Mouse (Mus musculus): ENCODE results near the gene Galntl5. TPM values are rescaled to one million over a fixed set of nuclear protein-coding genes. Genes with fewer than 3 reads are reported as not detected.
"Not testable (repeated sequence)": the region's sequence is repeated elsewhere in the genome, so short reads cannot be mapped to it uniquely, and the experiment has no call there.

Gene Galntl5
- polyA plus RNA-seq, 1 experiment from 2014 or later = not detected

- Histone ChIP-seq H3K27me3 (ENCODE audit: poor library complexity, severe bottlenecking) (no peaks in the 10 kb centered on the region), H3K4me3 (no peak overlapping the region), H3K9me3 (no peaks in the 10 kb centered on the region), H3K36me3 (replicated peaks) (no peaks in the 10 kb centered on the region), H3K4me1 (no peaks in the 10 kb centered on the region), H3K27ac (no peak overlapping the region)
- 82% methylated on average over 3 of the region's 3 CpGs for WGBS
- DNase-seq (ENCODE audit: extremely low spot score, low spot score) = no peak
Observed at GRCm38 (mm10) chr5:25165789-25166135, 15.5 kb upstream of the Galntl5 start.

DNA sequence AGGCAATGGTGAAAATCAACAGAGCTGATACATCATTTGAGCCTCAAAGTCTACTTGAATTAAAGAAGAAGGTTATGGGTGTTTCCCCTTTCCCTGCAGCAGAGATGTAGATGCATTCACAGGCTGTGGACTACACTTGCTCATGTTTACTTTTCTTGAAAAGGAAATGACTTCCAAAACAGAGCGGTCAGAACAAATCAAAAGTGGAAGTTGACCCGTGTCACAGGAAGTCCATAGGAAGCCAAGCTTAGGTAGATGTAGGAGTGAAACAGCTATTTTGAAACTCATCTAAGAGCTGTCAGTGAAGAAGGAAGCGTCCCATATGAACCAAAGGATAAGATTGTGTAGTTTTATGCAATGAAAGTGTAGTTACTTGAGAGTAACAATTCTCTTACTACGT is 14.6 kb upstream of the Galntl5 start:
- no peaks in the 10 kb centered on the region for H3K4me1 ChIP-seq
- H3K4me3 ChIP-seq = no peak overlapping the region
- H3K9me3 ChIP-seq = no peaks in the 10 kb centered on the region
- no peaks in the 10 kb centered on the region for H3K27me3 ChIP-seq (ENCODE audit: poor library complexity, severe bottlenecking)
- no peak overlapping the region for H3K27ac ChIP-seq
- DNase-seq (ENCODE audit: extremely low spot score, low spot score) = no peak
- no peaks in the 10 kb centered on the region for H3K36me3 ChIP-seq (replicated peaks)
- 87% methylated on average over 4 of the region's 4 CpGs for WGBS

- H3K27ac ChIP-seq; DNase-seq (ENCODE audit: extremely low spot score, low spot score); H3K36me3 ChIP-seq (replicated peaks); H3K27me3 ChIP-seq (ENCODE audit: poor library complexity, severe bottlenecking); H3K4me1 ChIP-seq; H3K4me3 ChIP-seq; H3K9me3 ChIP-seq: not testable (repeated sequence)
- WGBS = 91% methylated on average over 5 of the region's 5 CpGs
Observed at GRCm38 (mm10) chr5:25177937-25178336, 3.3 kb upstream of the Galntl5 start.

DNA sequence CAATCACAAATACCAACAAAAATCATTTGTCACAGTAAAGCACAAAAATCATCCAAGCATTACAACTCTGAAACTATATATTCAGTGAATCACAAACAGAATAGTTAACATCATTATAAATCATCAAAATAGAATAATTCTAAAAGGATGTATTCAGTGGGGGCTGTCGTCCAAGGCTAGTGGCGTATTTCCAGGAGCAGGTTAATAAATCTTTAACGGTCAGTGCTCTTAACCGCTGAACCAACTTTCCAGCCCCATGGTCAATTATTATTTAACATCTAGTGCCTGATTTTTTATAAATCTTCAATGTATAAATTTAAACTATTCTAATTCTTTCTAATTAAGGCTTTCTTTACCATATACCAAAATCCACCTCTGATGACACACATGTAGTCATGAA is 2.7 kb upstream of the Galntl5 start:
- not testable (repeated sequence) for H3K9me3 ChIP-seq; DNase-seq (ENCODE audit: extremely low spot score, low spot score); H3K36me3 ChIP-seq (replicated peaks); H3K4me1 ChIP-seq; H3K4me3 ChIP-seq; H3K27ac ChIP-seq; H3K27me3 ChIP-seq (ENCODE audit: poor library complexity, severe bottlenecking)
- WGBS = 93% methylated on average over 4 of the region's 4 CpGs

GRCm38 (mm10) chr5:25179284-25179683 is 2.0 kb upstream of the Galntl5 start:
- DNase-seq (ENCODE audit: extremely low spot score, low spot score) = no peak
- 93% methylated on average over 4 of the region's 4 CpGs for WGBS
- Histone ChIP-seq H3K4me3 (no peak overlapping the region), H3K4me1 (no peaks in the 10 kb centered on the region), H3K36me3 (replicated peaks) (no peaks in the 10 kb centered on the region), H3K27ac (no peak overlapping the region), H3K9me3 (no peaks in the 10 kb centered on the region), H3K27me3 (ENCODE audit: poor library complexity, severe bottlenecking) (no peaks in the 10 kb centered on the region)

DNA sequence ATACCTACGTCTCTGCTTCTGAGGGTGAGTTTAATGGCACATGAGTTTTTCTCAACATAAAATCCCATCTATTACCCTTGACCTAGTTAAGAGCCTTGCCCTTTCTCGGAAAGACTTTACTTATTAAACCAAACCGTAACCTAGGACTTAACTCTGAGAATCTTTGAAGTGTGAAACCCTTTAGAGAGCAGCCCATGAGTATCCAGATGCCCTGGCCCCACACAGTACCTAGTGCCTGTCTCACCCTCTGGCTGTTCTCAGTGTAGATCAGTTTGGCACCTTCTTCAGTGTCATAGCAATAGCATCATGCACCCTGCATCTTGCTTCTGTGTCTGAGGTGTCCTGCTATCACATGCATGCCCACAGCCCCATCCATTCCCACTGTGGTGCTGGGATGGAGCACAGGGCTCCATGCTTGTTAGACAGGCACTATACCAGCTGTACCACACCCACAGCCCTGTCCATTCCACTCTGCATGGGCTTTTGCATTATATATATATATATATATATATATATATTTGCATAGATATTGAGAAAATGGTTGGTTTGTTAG is 1.2 kb upstream of the Galntl5 start:
- WGBS = 86% methylated on average over 3 of the region's 3 CpGs
- Histone ChIP-seq H3K9me3 (no peaks in the 10 kb centered on the region), H3K27me3 (ENCODE audit: poor library complexity, severe bottlenecking) (no peaks in the 10 kb centered on the region), H3K4me1 (no peaks in the 10 kb centered on the region), H3K4me3 (no peak overlapping the region), H3K36me3 (replicated peaks) (no peaks in the 10 kb centered on the region), H3K27ac (no peak overlapping the region)
- no peak for DNase-seq (ENCODE audit: extremely low spot score, low spot score)

GRCm38 (mm10) chr5:25183595-25183994 is 2.3 kb downstream of the Galntl5 start:
- WGBS = 90% methylated on average over 4 of the region's 4 CpGs
- DNase-seq (ENCODE audit: extremely low spot score, low spot score) = no peak
- H3K9me3 ChIP-seq = no peaks in the 10 kb centered on the region
- no peaks in the 10 kb centered on the region for H3K36me3 ChIP-seq (replicated peaks)
- 0 out of 2 replicates have a peak, but pooled peaks cover 3% of the 10 kb centered on the region for H3K4me1 ChIP-seq
- H3K4me3 ChIP-seq = no peak overlapping the region
- H3K27me3 ChIP-seq (ENCODE audit: poor library complexity, severe bottlenecking) = no peaks in the 10 kb centered on the region
- H3K27ac ChIP-seq = no peak overlapping the region

GRCm38 (mm10) chr5:25184594-25184993 is 3.3 kb downstream of the Galntl5 start:
- no peak overlapping the region for H3K27ac ChIP-seq
- no peak overlapping the region for H3K4me3 ChIP-seq
- 60% methylated on average over 2 of the region's 2 CpGs for WGBS

GRCm38 (mm10) chr5:25187727-25188126 is 6.5 kb downstream of the Galntl5 start:
- H3K36me3 ChIP-seq (replicated peaks) = no peaks in the 10 kb centered on the region
- DNase-seq (ENCODE audit: extremely low spot score, low spot score) = no peak
- H3K27ac ChIP-seq = no peak overlapping the region
- no peaks in the 10 kb centered on the region for H3K9me3 ChIP-seq
- no peak overlapping the region for H3K4me3 ChIP-seq
- no peaks in the 10 kb centered on the region for H3K27me3 ChIP-seq (ENCODE audit: poor library complexity, severe bottlenecking)
- H3K4me1 ChIP-seq = 0 out of 2 replicates have a peak, but pooled peaks cover 3% of the 10 kb centered on the region

More at GRCm38 (mm10) chr5:25184594-25184993, 3.3 kb downstream of the Galntl5 start:
- H3K36me3 ChIP-seq (replicated peaks) = no peaks in the 10 kb centered on the region
- no peaks in the 10 kb centered on the region for H3K27me3 ChIP-seq (ENCODE audit: poor library complexity, severe bottlenecking)
- 0 out of 2 replicates have a peak, but pooled peaks cover 3% of the 10 kb centered on the region for H3K4me1 ChIP-seq
- DNase-seq (ENCODE audit: extremely low spot score, low spot score) = no peak
- H3K9me3 ChIP-seq = no peaks in the 10 kb centered on the region

DNA sequence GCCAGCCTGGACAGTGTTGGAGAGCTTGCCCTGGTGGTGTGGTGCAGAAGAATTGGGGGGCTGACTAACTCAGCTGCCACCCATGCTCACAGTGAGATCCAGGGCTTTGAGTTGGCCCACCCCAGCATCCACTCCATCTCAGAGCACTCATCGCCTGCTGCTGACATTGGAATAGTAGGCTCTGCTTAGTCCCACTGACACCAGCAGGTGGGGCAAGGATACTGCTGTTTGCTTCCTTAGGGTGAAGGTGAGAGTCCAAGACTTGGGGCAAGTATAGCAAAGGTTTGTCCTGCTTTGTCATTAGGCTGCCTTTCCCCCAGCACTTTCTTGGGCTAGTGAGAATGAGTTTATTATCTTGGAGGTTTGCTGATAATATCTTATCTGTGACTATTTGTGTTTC is 7.5 kb downstream of the Galntl5 start:
- WGBS = 63% methylated on average over 1 of the region's 1 CpGs
- Histone ChIP-seq H3K27ac (no peak overlapping the region), H3K9me3 (no peaks in the 10 kb centered on the region), H3K4me3 (no peak overlapping the region), H3K4me1 (0 out of 2 replicates have a peak, but pooled peaks cover 3% of the 10 kb centered on the region), H3K27me3 (ENCODE audit: poor library complexity, severe bottlenecking) (no peaks in the 10 kb centered on the region), H3K36me3 (replicated peaks) (no peaks in the 10 kb centered on the region)
- no peak for DNase-seq (ENCODE audit: extremely low spot score, low spot score)

- Histone ChIP-seq H3K36me3 (replicated peaks) (no peaks in the 10 kb centered on the region), H3K4me1 (0 out of 2 replicates have a peak, but pooled peaks cover 3% of the 10 kb centered on the region), H3K27ac (no peak overlapping the region), H3K9me3 (no peaks in the 10 kb centered on the region), H3K27me3 (ENCODE audit: poor library complexity, severe bottlenecking) (no peaks in the 10 kb centered on the region), H3K4me3 (no peak overlapping the region)
- no peak for DNase-seq (ENCODE audit: extremely low spot score, low spot score)
- 89% methylated on average over 2 of the region's 2 CpGs for WGBS
Observed at GRCm38 (mm10) chr5:25190521-25190920, 9.3 kb downstream of the Galntl5 start.

GRCm38 (mm10) chr5:25211872-25212271 is 30.6 kb downstream of the Galntl5 start:
- Histone ChIP-seq H3K27ac (no peak overlapping the region), H3K36me3 (replicated peaks) (no peaks in the 10 kb centered on the region), H3K4me1 (no peaks in the 10 kb centered on the region), H3K27me3 (ENCODE audit: poor library complexity, severe bottlenecking) (no peaks in the 10 kb centered on the region), H3K9me3 (no peaks in the 10 kb centered on the region), H3K4me3 (no peak overlapping the region)
- 73% methylated on average over 1 of the region's 1 CpGs for WGBS
- no peak for DNase-seq (ENCODE audit: extremely low spot score, low spot score)

GRCm38 (mm10) chr5:25213216-25213615 is 32.0 kb downstream of the Galntl5 start:
- not testable (repeated sequence) for H3K4me1 ChIP-seq; H3K9me3 ChIP-seq; DNase-seq (ENCODE audit: extremely low spot score, low spot score); H3K27me3 ChIP-seq (ENCODE audit: poor library complexity, severe bottlenecking); H3K36me3 ChIP-seq (replicated peaks); H3K27ac ChIP-seq; H3K4me3 ChIP-seq

- no peak overlapping the region for H3K4me3 ChIP-seq
- no peaks in the 10 kb centered on the region for H3K36me3 ChIP-seq (replicated peaks)
- no peaks in the 10 kb centered on the region for H3K27me3 ChIP-seq (ENCODE audit: poor library complexity, severe bottlenecking)
- 89% methylated on average over 6 of the region's 6 CpGs for WGBS
- H3K4me1 ChIP-seq = no peaks in the 10 kb centered on the region
- H3K27ac ChIP-seq = no peak overlapping the region
- DNase-seq (ENCODE audit: extremely low spot score, low spot score) = no peak
- no peaks in the 10 kb centered on the region for H3K9me3 ChIP-seq
Observed at GRCm38 (mm10) chr5:25215006-25215405, 33.7 kb downstream of the Galntl5 start.

Data from forebrain, embryonic 10.5 days (tissue).